31 mouse cellular contexts compared by ENCODE assay signal in genomic region chr14:55208306-55208705, GRCm38 (mm10). TPM values are rescaled to one million over a fixed set of nuclear protein-coding genes. Genes with fewer than 3 reads are reported as not detected.
DNase-seq lines count a peak whose midpoint lies in the region; ATAC-seq and TF ChIP-seq lines count a peak whose summit lies in the region.
"Had no signal": no experiment of that assay in that cellular context is flagged by ENCODE, and none has a peak within 500 bp of the region (broad histone marks: within the 10 kb centered on the region; RNA-seq: fewer than 3 reads in every experiment).

No protein-coding gene starts in this region.

- in situ Hi-C loops in Patski (cut with MboI; ENCODE audit: low pct_unique_long_range_greater_than_20kb), result no loop called here

- TF ChIP-seq CTCF in Patski (IDR thresholded peaks at IDR 0.05), result no peak

- ATAC-seq in Patski, result no peak
- ATAC-seq: activated CD4-positive, CD25-positive, alpha-beta regulatory T cell, adult 4 months; forebrain, embryonic 14.5 days; forebrain, postnatal 0 days; intestine, postnatal 0 days had no signal

- CTCF ChIA-PET in Patski (lab: Charles Lee), result no interaction called here

- POLR2A ChIA-PET in Patski (lab: Charles Lee), result no interaction called here

- DNase-seq in adrenal gland, adult 2 months, result peak; percentile 76
- DNase-seq in adrenal gland, postnatal 14 days, result no peak
- peak; percentile 36 for DNase-seq in heart, adult 11 months
- DNase-seq in heart, postnatal 4 days, result no peak
- peak; percentile 25 for DNase-seq in 3T3-L1 (ENCODE audit: low read depth, low spot score)
- peak; percentile 4 for DNase-seq in Patski (ENCODE audit: low read depth, low spot score)
- no peak for DNase-seq in right cerebral cortex, adult 2 months (ENCODE audit: low spot score in 2 of 2)
- DNase-seq: cerebellum, adult 11 months; cerebellum, adult 2 months; cerebellum, adult 9-11 months; cerebellum, postnatal 25 days; forebrain, postnatal 0 days; gastrocnemius, adult 2 months; gastrocnemius, postnatal 14 days; heart, adult 18-20 months; heart, postnatal 10 days; heart, postnatal 36 days; kidney, adult 2 months had no signal

- H3K27me3 ChIP-seq in Patski, result peaks cover 8% of the 10 kb centered on the region
- H3K27me3 ChIP-seq: embryonic facial prominence, embryonic 12.5 days; embryonic facial prominence, embryonic 15.5 days; heart, embryonic 12.5 days; heart, embryonic 15.5 days; hindbrain, embryonic 15.5 days had no signal

RNA-seq across cellular contexts. Expression of gene Dhrs2, which starts 13.5 kb away (rescaled TPM):
- not detected for total RNA-seq in adrenal gland, adult 2 months (2021)
- polyA plus RNA-seq in adrenal gland, adult 2 months (2012; rRNA removed), result not detected in 2 replicates
- not detected in 2 replicates for total RNA-seq in adrenal gland, postnatal 14 days (2021)
- total RNA-seq in heart, postnatal 4 days (2021), result not detected
- not detected for polyA plus RNA-seq in Patski (2021)
- total RNA-seq: adrenal gland, adult 18-20 months; common myeloid progenitor, adult 5-6 weeks; G1E; gastrocnemius, adult 2 months; heart, adult 18-20 months; heart, postnatal 10 days; heart, postnatal 36 days had no signal
- polyA plus RNA-seq: activated CD4-positive, CD25-positive, alpha-beta regulatory T cell, adult 4 months; forebrain, embryonic 11.5 days; G1E; heart, embryonic 12.5 days; heart, embryonic 15.5 days; hindbrain, embryonic 11.5 days; kidney, adult 2 months had no signal

Comparison
In these comparisons a context has a peak if more than half of its experiments do, and no peak if none do; other contexts are left out.
1. DNase-seq: peak in adrenal gland, adult 2 months (single experiment), heart, adult 11 months (single experiment), 3T3-L1 (single experiment) and Patski (single experiment); none in adrenal gland, postnatal 14 days (single experiment), heart, postnatal 4 days (single experiment) and right cerebral cortex, adult 2 months (0 of 2).